Mouse (Mus musculus) naive thymus-derived CD4-positive, alpha-beta T cell, adult 5 months (primary cell): ENCODE data around the gene Mndal. TPM values are rescaled to one million over a fixed set of nuclear protein-coding genes. Genes with fewer than 3 reads are reported as not detected.

Experiments
- polyA plus RNA-seq: library from polyadenylated mRNA; unstranded; fragments of 100-300 nt; shearing (Covaris generic); gene quantifications from one replicate; pipeline ENCODE4 v1.2.1, GENCODE M21; 2017

Mndal gene
- polyA plus RNA-seq: 242 TPM

DNA sequence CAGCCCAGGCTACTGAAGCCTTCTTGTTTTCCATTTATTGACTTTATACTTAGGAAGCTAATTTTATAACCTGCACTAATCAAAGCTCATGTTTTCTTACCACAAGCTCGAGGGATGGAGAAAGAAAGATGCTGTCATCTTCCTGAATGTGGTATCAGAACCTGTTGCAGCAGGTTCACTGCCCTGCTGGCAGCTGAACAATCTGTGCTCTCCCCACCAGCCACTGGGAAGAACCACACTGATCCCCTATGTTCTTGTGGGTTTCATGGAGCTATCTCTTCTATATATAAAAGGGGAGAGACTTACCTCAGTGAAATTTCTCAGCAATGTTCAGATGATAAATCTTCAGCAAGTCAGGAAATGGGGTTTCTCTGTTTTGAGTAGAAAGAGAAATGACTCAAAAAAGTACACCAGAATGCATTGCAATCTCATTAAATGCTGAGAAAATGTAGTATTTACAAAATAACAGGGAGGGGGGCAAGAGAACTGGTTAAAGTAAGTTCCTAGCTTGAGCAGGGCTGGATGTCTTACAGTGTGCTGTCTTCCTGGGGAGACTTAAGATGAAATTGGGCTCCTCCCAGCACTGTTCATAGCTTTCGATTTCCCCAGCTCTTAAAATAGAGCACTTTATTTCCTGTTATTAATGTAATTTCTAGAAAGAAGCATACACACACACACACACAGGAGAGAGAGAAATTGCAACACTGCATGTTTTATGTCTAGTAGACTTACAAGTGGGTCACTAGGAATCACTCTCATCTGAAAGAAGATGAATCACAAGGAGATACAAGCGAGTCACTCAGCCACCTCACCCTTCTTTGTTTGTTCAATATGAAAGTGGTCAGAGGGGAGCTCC lies at the start of gene Mndal, which contains the start of gene Ifi203:
TSS of gene Mndal (minus strand) at position 568 of the 856 bp plus-strand sequence.
TSS of gene Ifi203 (minus strand) at position 749 of the 856 bp plus-strand sequence.

DNA sequence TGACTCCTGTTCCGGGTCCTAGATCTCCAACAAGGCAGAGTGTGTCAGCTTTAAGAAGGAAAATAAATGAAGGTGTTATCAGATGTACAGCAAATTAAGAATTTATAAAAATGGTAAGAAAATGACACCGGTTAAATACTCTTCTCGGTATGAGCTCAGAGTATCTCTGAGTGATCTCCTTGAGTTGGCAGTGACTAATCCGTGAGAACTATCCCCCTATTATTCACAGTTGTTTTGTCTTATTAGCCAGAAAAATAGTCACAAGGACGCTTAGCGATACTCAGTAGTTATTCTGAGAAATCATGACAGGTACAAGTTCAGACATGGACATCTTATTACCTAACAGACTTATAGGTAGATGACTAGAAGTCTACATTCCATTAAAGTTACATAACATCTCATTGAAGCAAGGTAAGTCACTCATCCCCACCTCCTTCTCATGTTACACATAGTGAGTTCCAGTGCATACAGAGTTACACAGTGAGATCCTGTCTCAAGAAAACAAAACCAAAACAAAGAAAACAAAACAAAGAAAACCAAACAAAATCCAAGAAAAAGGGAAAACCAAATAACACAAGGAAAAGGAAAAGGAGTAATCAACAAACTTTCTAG lies 40.5 kb upstream of the Mndal start, which contains the start of gene Ifi202b:
TSS of gene Ifi202b (minus strand) at position 51 of the 612 bp plus-strand sequence.

DNA sequence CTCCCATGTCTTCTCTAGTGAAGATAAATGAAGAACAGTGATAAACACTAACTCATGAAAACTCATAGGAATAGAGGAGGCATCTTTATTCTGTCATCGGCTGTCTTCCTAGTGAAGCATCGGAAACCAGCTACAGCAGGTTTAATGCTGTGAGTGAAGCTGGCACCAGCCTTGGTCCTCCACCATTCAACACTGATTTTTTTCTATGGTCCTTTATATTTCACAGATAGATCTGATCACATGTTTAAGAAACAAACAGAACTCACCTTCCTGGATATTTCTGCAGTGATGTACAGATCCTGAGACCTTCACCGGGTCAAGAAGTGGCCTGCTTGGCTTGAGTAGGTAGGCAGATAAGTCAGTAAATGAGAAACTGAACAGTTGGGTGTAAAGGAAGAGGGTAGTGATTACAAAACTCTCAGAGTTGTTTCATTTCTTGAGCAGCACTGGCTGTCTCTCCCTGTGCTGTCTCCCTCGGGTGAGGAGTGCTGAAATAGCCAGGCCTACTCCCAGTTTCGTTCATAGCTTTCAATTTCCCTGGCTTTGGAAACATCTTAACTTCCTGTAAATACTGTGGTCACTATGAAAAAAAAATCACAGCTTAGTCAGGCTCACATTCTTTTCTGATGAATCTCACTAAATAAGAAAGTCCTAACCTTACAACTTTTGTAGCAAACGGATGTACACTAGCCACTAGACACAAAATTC lies 29.6 kb downstream of the Mndal start, which contains the start of gene Ifi211:
TSS of gene Ifi211 (minus strand) at position 499 of the 708 bp plus-strand sequence.

Other genes with a start within 250 kb of the Mndal start
- gene Ifi207, start 200.7 kb downstream of the Mndal start, polyA plus RNA-seq: not detected
- not detected for gene Ifi204, start 175.5 kb downstream of the Mndal start, polyA plus RNA-seq
- 0.24 TPM for gene Ifi211, start 29.4 kb downstream of the Mndal start, polyA plus RNA-seq
- gene Ifi203, start 181 bp upstream of the Mndal start, polyA plus RNA-seq: 150 TPM
- gene Ifi202b, start 40.3 kb upstream of the Mndal start, polyA plus RNA-seq: not detected
- gene Ifi205, start 89.3 kb upstream of the Mndal start, polyA plus RNA-seq: not detected
- not detected for gene Olfr433, start 98.2 kb upstream of the Mndal start, polyA plus RNA-seq
- 0.49 TPM for gene Olfr432, start 106.7 kb upstream of the Mndal start, polyA plus RNA-seq
- gene Olfr430, start 124.1 kb upstream of the Mndal start, polyA plus RNA-seq: not detected
- gene Olfr429, start 141.8 kb upstream of the Mndal start, polyA plus RNA-seq: not detected
- not detected for gene Olfr427, start 154.4 kb upstream of the Mndal start, polyA plus RNA-seq
- not detected for gene Olfr231, start 178.7 kb upstream of the Mndal start, polyA plus RNA-seq
- not detected for gene Olfr424, start 189.0 kb upstream of the Mndal start, polyA plus RNA-seq
- not detected for gene Olfr420, start 213.1 kb upstream of the Mndal start, polyA plus RNA-seq
- gene Spta1, start 230.3 kb upstream of the Mndal start, polyA plus RNA-seq: 0.04 TPM